Mouse (Mus musculus) cortical plate, adult 2 months (tissue): ENCODE measurements around the gene Vsir.

Experiments used
- CTCF ChIP-seq: fragments of 200-500 bp; IDR thresholded peaks from 2 replicates; pipeline ENCODE4 v1.5.1; 2011; ENCODE audit warnings: mild to moderate bottlenecking, control low read depth, low read length; ENCODE audit not compliant: insufficient read depth; ENCODE audit errors: extremely low read depth
- POLR2A ChIP-seq: fragments of 200-500 bp; IDR thresholded peaks from 2 replicates; pipeline ENCODE4 v1.6.1; 2011; ENCODE audit warnings: mild to moderate bottlenecking, low read length, control low read depth; ENCODE audit not compliant: insufficient read depth; ENCODE audit errors: extremely low read depth

DNA sequence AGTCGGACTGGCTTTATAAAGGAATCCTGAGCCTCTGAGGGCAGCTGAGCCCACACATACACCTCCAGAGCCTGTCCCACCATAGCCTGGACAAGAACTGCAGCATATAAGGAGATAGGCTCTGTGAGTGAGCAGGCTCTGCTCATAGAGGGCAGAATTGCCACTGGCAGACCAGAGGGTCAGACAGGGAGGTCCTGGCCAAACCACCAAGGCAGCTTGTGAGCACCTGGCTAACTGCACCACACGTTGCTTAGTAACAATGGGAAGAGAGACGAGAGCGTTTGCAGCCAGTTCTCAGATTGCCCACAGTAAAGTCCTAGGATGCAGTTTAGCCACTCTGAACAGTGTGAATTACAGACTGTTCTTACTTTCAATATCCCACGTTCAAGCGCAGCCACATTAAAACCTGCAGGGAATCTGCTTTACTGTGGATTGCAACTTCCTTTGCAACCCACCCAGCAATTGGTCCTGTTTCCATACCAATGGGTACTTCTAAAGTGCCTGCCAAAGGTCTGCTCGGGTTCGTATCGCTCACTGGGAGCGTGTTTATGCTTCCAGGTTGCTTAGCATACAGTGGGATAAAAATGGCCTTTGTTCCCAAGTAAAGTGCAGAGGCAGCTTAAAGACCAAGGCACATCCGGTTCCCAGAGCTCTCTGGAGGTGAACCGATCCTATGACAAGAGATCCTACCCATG is 15.1 kb downstream of the Vsir start:
- no peak for TF ChIP-seq CTCF
- no peak for TF ChIP-seq POLR2A
